ENCODE assay signal across 19 mouse cellular contexts in the genomic region with DNA sequence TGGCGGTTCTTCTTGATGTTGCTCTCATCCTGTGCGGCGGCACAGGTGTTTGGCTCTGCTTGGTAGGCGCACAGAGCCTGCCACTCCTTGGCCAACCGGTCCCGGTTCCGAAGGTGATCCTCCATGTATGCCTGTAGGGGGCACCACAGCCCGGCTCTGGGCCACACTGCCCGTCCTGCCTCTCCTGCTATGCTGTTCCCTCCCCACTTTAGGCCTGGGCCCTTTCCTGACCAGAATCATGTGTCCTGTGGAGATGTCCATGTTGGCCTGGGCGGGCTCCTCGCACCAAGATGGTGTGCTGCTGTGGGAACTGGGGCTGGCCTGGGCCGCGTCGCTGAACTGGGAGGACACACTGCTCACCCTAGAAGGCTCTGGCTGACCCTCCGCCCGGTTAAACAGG. TPM values are rescaled to one million over a fixed set of nuclear protein-coding genes. Genes with fewer than 3 reads are reported as not detected.
A peak's percentile ranks its signal among the peaks of the same experiment; 100 is the strongest.
DNase-seq lines count a peak whose midpoint lies in the region; ATAC-seq and TF ChIP-seq lines count a peak whose summit lies in the region.
"Had no signal": no experiment of that assay in that cellular context is flagged by ENCODE, and none has a peak within 500 bp of the region (broad histone marks: within the 10 kb centered on the region; RNA-seq: fewer than 3 reads in every experiment).

No protein-coding gene starts in this region.

- H3K27me3 ChIP-seq in liver, adult 2 months (ENCODE audit: control insufficient read depth, insufficient read depth, low read length): no peaks in the 10 kb centered on the region
- H3K27me3 ChIP-seq in liver, embryonic 12.5 days (replicated peaks): peaks cover 23% of the 10 kb centered on the region

- no peaks in the 10 kb centered on the region for H3K79me2 ChIP-seq in liver, adult 2 months (ENCODE audit: control insufficient read depth, insufficient read depth, low read length)

- peaks cover 2% of the 10 kb centered on the region for H3K4me1 ChIP-seq in liver, adult 2 months (ENCODE audit: control insufficient read depth, insufficient read depth, low read length)
- H3K4me1 ChIP-seq in liver, embryonic 12.5 days: peaks cover 39% of the 10 kb centered on the region
- H3K4me1 ChIP-seq in cortical plate, adult 2 months (ENCODE audit: control insufficient read depth, insufficient read depth, low read length): peaks cover 4% of the 10 kb centered on the region

- intact Hi-C loops in gastrocnemius, postnatal 36 days (cut with DNase I): loop anchor here (5.0 kb wide), 1 partner anchor 64 kb away; a partner anchor contains a TSS

- ATAC-seq in liver, embryonic 12.5 days: no peak

- H3K27ac ChIP-seq in liver, adult 2 months (replicated peaks; ENCODE audit: insufficient read depth, low read depth, low read length): no peak overlapping the region
- no peak overlapping the region for H3K27ac ChIP-seq in liver, embryonic 12.5 days
- no peak overlapping the region for H3K27ac ChIP-seq in cortical plate, adult 2 months (ENCODE audit: insufficient read depth, low read length)

- H3K36me3 ChIP-seq in liver, adult 2 months (ENCODE audit: control insufficient read depth, insufficient read depth, low read length): no peaks in the 10 kb centered on the region
- no peaks in the 10 kb centered on the region for H3K36me3 ChIP-seq in liver, embryonic 12.5 days

- H3K9me3 ChIP-seq in liver, embryonic 12.5 days (replicated peaks): no peaks in the 10 kb centered on the region

- no peak overlapping the region for H3K9ac ChIP-seq in liver, adult 2 months (ENCODE audit: low read depth, low read length)
- H3K9ac ChIP-seq in liver, embryonic 12.5 days: no peak overlapping the region

- peak; percentile 58 for DNase-seq in cerebellum, adult 9-10 months
- DNase-seq in cerebellum, postnatal 4 days (ENCODE audit: low spot score in 2 of 2): no peak
- no peak for DNase-seq in liver, adult 2 months (ENCODE audit: extremely low read depth, low read depth, low spot score)
- DNase-seq in ES-CJ7 (ENCODE audit: low read depth, low spot score): peak; percentile 61
- DNase-seq in embryo, embryonic 9.5 days (ENCODE audit: extremely low spot score): no peak
- no peak for DNase-seq in gastrocnemius, postnatal 36 days
- DNase-seq: adrenal gland, postnatal 10 days; kidney, postnatal 4 days; lung, adult 18-20 months had no signal

- no peak for TF ChIP-seq POLR2A in liver, adult 2 months (IDR thresholded peaks at IDR 0.05; ENCODE audit: extremely low read depth, insufficient read depth, low read length)
- no peak for TF ChIP-seq POLR2A in cortical plate, adult 2 months (IDR thresholded peaks at IDR 0.05; ENCODE audit: extremely low read depth, insufficient read depth, low read length)

- TF ChIP-seq CTCF in liver, adult 2 months (IDR thresholded peaks at IDR 0.05; ENCODE audit: low read depth, low read length): peak; percentile 9; the same call in 1 of the 2 replicates
- 0 out of 2 replicates have a peak, but pooled peaks have one; percentile 9 for TF ChIP-seq CTCF in cortical plate, adult 2 months (IDR thresholded peaks at IDR 0.05; ENCODE audit: extremely low read depth, insufficient read depth, low read length)

- WGBS in liver, adult 2 months: 79% methylated on average over 16 of the region's 16 CpGs
- 66% methylated on average over 16 of the region's 16 CpGs for WGBS in liver, embryonic 12.5 days (ENCODE audit: insufficient replicate concordance)

- no peak overlapping the region for H3K4me2 ChIP-seq in liver, embryonic 12.5 days

- no peak overlapping the region for H3K4me3 ChIP-seq in liver, adult 2 months (ENCODE audit: insufficient read depth, low read depth, low read length)
- no peak overlapping the region for H3K4me3 ChIP-seq in liver, embryonic 12.5 days
- no peak overlapping the region for H3K4me3 ChIP-seq in cortical plate, adult 2 months (ENCODE audit: insufficient read depth, low read length)
- H3K4me3 ChIP-seq: myocyte had no signal

RNA-seq across cellular contexts. Expression of a gene that starts 11.3 kb away (rescaled TPM):
- total RNA-seq in liver, adult 2 months (2014; rRNA removed): under 0.01 and 0.13 TPM in 2 replicates
- polyA plus RNA-seq in liver, adult 2 months (2012; rRNA removed): not detected in 2 replicates
- 0.79 and 0.82 TPM in 2 replicates for polyA plus RNA-seq in liver, embryonic 12.5 days (2016; fragmentation: Nextera tagmentation; extraction: Ambion mirVana)
- 405 TPM in 2 replicates for polyA plus RNA-seq in cortical plate, adult 2 months (2012; rRNA removed)
- total RNA-seq in gastrocnemius, postnatal 36 days (2021): under 1 TPM in 1 of 2 experiments, not detected in 1; 0.10 TPM
- total RNA-seq: megakaryocyte, adult 5-6 weeks had no signal

RNA-seq across cellular contexts. Expression of a gene that starts 16.8 kb away (rescaled TPM):
- total RNA-seq in liver, adult 2 months (2014; rRNA removed): 25.4 and 30.3 TPM in 2 replicates
- 55.9 and 60.4 TPM in 2 replicates for polyA plus RNA-seq in liver, adult 2 months (2012; rRNA removed)
- polyA plus RNA-seq in liver, embryonic 12.5 days (2016; fragmentation: Nextera tagmentation; extraction: Ambion mirVana): 27.2 and 27.8 TPM in 2 replicates
- polyA plus RNA-seq in cortical plate, adult 2 months (2012; rRNA removed): 104 and 115 TPM in 2 replicates
- 10 to 100 TPM; 63.1 to 67.1 TPM for total RNA-seq in gastrocnemius, postnatal 36 days (2021)

RNA-seq across cellular contexts. Expression of a gene that starts 21.1 kb away (rescaled TPM):
- not detected in 2 replicates for total RNA-seq in liver, adult 2 months (2014; rRNA removed)
- not detected in 2 replicates for polyA plus RNA-seq in liver, adult 2 months (2012; rRNA removed)
- not detected in 2 replicates for polyA plus RNA-seq in liver, embryonic 12.5 days (2016; fragmentation: Nextera tagmentation; extraction: Ambion mirVana)
- not detected in 2 replicates for polyA plus RNA-seq in cortical plate, adult 2 months (2012; rRNA removed)
- total RNA-seq in gastrocnemius, postnatal 36 days (2021): not detected
- total RNA-seq: adrenal gland, postnatal 10 days; heart, adult 8-10 months; heart, postnatal 25 days; left cerebral cortex, adult 8-10 months; megakaryocyte, adult 5-6 weeks had no signal
- polyA plus RNA-seq: C2C12; embryonic facial prominence, embryonic 11.5 days; intestine, embryonic 14.5 days had no signal

RNA-seq across cellular contexts. Expression of a gene that starts 25.2 kb away (rescaled TPM):
- 0.28 and 1.5 TPM in 2 replicates for total RNA-seq in liver, adult 2 months (2014; rRNA removed)
- polyA plus RNA-seq in liver, adult 2 months (2012; rRNA removed): not detected in 2 replicates
- polyA plus RNA-seq in liver, embryonic 12.5 days (2016; fragmentation: Nextera tagmentation; extraction: Ambion mirVana): 0.32 TPM in 1 of 2 replicates, not detected in the other
- polyA plus RNA-seq in cortical plate, adult 2 months (2012; rRNA removed): 138 and 162 TPM in 2 replicates
- total RNA-seq in gastrocnemius, postnatal 36 days (2021): not detected
- total RNA-seq: heart, adult 8-10 months; heart, postnatal 25 days; megakaryocyte, adult 5-6 weeks had no signal
- polyA plus RNA-seq: C2C12, myocyte had no signal

RNA-seq across cellular contexts. Expression of a gene that starts 33.4 kb away (rescaled TPM):
- total RNA-seq in liver, adult 2 months (2014; rRNA removed): 80.9 and 117 TPM in 2 replicates
- polyA plus RNA-seq in liver, adult 2 months (2012; rRNA removed): 242 and 267 TPM in 2 replicates
- polyA plus RNA-seq in liver, embryonic 12.5 days (2016; fragmentation: Nextera tagmentation; extraction: Ambion mirVana): 465 and 490 TPM in 2 replicates
- polyA plus RNA-seq in cortical plate, adult 2 months (2012; rRNA removed): 345 and 362 TPM in 2 replicates
- 100 to 1,000 TPM; 921 to 954 TPM for total RNA-seq in gastrocnemius, postnatal 36 days (2021)

Comparison
In these comparisons a context has a peak if more than half of its experiments do, and no peak if none do; other contexts are left out.
1. DNase-seq: peak in cerebellum, adult 9-10 months (single experiment) and ES-CJ7 (single experiment); none in cerebellum, postnatal 4 days (0 of 2), liver, adult 2 months (single experiment), embryo, embryonic 9.5 days (single experiment) and gastrocnemius, postnatal 36 days (0 of 2).
2. RNA of a gene that starts 11.3 kb away (polyA plus RNA-seq): 405 TPM in cortical plate, adult 2 months; 0.79 to 0.82 TPM in liver, embryonic 12.5 days and not detected in liver, adult 2 months; every median in the first group is over 100 times any median in the second.